Mouse (Mus musculus): ENCODE data around the gene Tpsg1. TPM values are rescaled to one million over a fixed set of nuclear protein-coding genes. Genes with fewer than 3 reads are reported as not detected.

The Tpsg1 gene
- not detected in 2 replicates for polyA plus RNA-seq (2011; ENCODE audit: insufficient read depth, insufficient read length, low read depth, missing spikeins)

DNA sequence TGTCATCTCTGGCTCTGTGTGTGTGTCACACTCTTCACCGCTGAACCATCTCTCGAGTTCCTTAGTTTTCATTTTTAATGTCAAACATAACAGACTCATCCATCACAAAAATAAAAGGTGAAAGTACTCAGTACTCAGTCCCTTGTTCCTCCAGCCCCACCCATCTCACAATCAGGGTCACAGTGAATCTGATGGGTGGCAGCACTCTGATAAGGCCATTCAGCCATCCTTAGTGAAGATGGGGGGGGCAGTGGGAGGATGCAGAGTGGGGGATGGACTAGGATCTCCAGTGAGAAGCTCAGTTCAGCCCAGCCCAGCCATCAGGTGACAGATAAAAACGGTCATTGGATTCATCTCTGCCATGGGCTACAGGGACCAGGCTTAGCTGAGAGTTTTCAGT is at the start of gene Tpsg1:
Gene Tpsg1, plus strand, starts transcription at position 301 of the 400 bp plus-strand sequence.
- Histone ChIP-seq H3K9ac (ENCODE audit: low read depth, poor library complexity, severe bottlenecking) (no peak within 1 kb of the TSS), H3K36me3 (ENCODE audit: control insufficient read depth, insufficient read depth, low read length, poor library complexity, severe bottlenecking) (no peaks in the 10 kb centered on the region)
- TF ChIP-seq POLR2A (IDR thresholded peaks at IDR 0.05; ENCODE audit: insufficient read depth, low read length): no peak
- TF ChIP-seq CTCF (IDR thresholded peaks at IDR 0.05; ENCODE audit: low read depth, low read length): no peak
- no peak for TF ChIP-seq EP300 (IDR thresholded peaks at IDR 0.05; ENCODE audit: insufficient read depth, low read depth, low read length)

DNA sequence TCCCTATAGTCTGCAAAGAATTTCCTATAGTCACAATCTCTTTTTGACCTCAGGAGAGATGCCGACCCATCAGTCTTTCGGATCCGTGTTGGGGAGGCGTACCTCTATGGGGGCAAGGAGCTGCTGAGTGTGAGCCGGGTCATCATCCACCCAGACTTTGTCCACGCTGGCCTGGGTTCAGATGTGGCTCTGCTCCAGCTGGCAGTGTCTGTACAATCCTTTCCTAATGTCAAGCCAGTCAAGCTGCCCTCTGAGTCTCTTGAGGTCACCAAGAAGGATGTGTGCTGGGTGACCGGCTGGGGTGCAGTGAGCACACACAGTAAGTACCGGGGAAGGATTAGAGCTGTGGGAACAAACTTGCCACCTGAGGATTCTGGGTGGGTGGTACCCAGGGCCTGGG is 48.3 kb upstream of the Tpsg1 start:
- Histone ChIP-seq H3K4me1 (ENCODE audit: control insufficient read depth, insufficient read depth, low read length) (no peaks in the 10 kb centered on the region), H3K4me3 (ENCODE audit: low read depth, low read length) (no peak overlapping the region), H3K9me3 (replicated peaks; ENCODE audit: control insufficient read depth, insufficient read depth, low read length, poor library complexity, severe bottlenecking) (no peaks in the 10 kb centered on the region), H3K27me3 (ENCODE audit: control insufficient read depth, insufficient read depth, low read length, poor library complexity, severe bottlenecking) (no peaks in the 10 kb centered on the region), H3K9ac (ENCODE audit: low read depth, poor library complexity, severe bottlenecking) (no peak overlapping the region), H3K36me3 (ENCODE audit: control insufficient read depth, insufficient read depth, low read length, poor library complexity, severe bottlenecking) (no peaks in the 10 kb centered on the region), H3K27ac (ENCODE audit: insufficient read depth, low read length) (no peak overlapping the region)
- TF ChIP-seq POLR2A (IDR thresholded peaks at IDR 0.05; ENCODE audit: insufficient read depth, low read length): no peak
- TF ChIP-seq CTCF (IDR thresholded peaks at IDR 0.05; ENCODE audit: low read depth, low read length): no peak
- TF ChIP-seq EP300 (IDR thresholded peaks at IDR 0.05; ENCODE audit: insufficient read depth, low read depth, low read length): no peak

More for the DNA sequence above, at the start of gene Tpsg1:
- Histone ChIP-seq H3K4me1 (ENCODE audit: control insufficient read depth, insufficient read depth, low read length) (no peaks in the 10 kb centered on the region), H3K9me3 (replicated peaks; ENCODE audit: control insufficient read depth, insufficient read depth, low read length, poor library complexity, severe bottlenecking) (no peaks in the 10 kb centered on the region), H3K4me3 (ENCODE audit: low read depth, low read length) (no peak within 1 kb of the TSS), H3K27me3 (ENCODE audit: control insufficient read depth, insufficient read depth, low read length, poor library complexity, severe bottlenecking) (no peaks in the 10 kb centered on the region), H3K27ac (ENCODE audit: insufficient read depth, low read length) (no peak within 1 kb of the TSS)

DNA sequence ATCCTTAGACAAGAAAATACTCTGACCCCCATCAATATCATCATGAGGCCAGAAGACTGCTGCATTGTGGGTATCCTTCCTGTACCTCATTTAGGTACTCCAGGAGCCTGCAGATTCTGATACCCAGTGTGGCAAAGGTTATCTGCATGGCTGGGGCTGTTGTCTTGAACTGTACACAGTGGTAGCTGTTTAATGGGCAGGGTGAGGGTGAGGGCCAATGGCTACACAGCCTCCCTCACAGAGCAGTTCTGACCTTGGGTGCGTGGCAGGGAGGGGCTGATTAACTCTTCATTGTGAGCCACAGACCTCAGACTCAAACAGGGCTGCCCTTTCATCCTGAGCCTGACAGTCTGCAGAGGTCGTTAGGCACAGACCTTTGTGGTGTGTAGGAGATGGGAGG is 46.1 kb upstream of the Tpsg1 start:
- Histone ChIP-seq H3K4me1 (ENCODE audit: control insufficient read depth, insufficient read depth, low read length) (no peaks in the 10 kb centered on the region), H3K4me3 (ENCODE audit: low read depth, low read length) (no peak overlapping the region), H3K9ac (ENCODE audit: low read depth, poor library complexity, severe bottlenecking) (no peak overlapping the region), H3K27ac (ENCODE audit: insufficient read depth, low read length) (no peak overlapping the region), H3K36me3 (ENCODE audit: control insufficient read depth, insufficient read depth, low read length, poor library complexity, severe bottlenecking) (no peaks in the 10 kb centered on the region), H3K9me3 (replicated peaks; ENCODE audit: control insufficient read depth, insufficient read depth, low read length, poor library complexity, severe bottlenecking) (no peaks in the 10 kb centered on the region), H3K27me3 (ENCODE audit: control insufficient read depth, insufficient read depth, low read length, poor library complexity, severe bottlenecking) (no peaks in the 10 kb centered on the region)
- no peak for TF ChIP-seq EP300 (IDR thresholded peaks at IDR 0.05; ENCODE audit: insufficient read depth, low read depth, low read length)

DNA sequence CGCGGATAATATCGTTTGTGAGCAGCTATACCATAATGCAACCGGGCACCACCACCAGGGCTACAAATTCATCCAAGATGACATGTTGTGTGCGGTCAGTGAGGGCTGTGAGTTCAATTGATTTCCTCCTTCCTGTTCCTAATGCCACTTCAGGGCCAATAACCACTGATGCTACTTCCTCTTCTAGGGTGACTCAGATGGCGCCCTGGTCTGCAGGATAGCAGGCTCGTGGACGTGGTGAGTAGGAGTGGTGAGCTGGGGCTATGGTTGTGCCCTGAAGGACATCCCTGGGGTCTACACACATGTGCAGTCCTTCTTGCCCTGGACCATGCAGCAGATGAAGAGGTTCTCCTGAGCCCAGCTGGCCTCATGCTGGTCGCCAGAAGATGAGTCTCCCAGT is 36.8 kb upstream of the Tpsg1 start:
- no peaks in the 10 kb centered on the region for H3K36me3 ChIP-seq (ENCODE audit: control insufficient read depth, insufficient read depth, low read length, poor library complexity, severe bottlenecking)
- no peaks in the 10 kb centered on the region for H3K4me1 ChIP-seq (ENCODE audit: control insufficient read depth, insufficient read depth, low read length)
- H3K9me3 ChIP-seq (replicated peaks; ENCODE audit: control insufficient read depth, insufficient read depth, low read length, poor library complexity, severe bottlenecking): no peaks in the 10 kb centered on the region
- no peak overlapping the region for H3K9ac ChIP-seq (ENCODE audit: low read depth, poor library complexity, severe bottlenecking)
- no peak overlapping the region for H3K4me3 ChIP-seq (ENCODE audit: low read depth, low read length)
- H3K27me3 ChIP-seq (ENCODE audit: control insufficient read depth, insufficient read depth, low read length, poor library complexity, severe bottlenecking): no peaks in the 10 kb centered on the region
- H3K27ac ChIP-seq (ENCODE audit: insufficient read depth, low read length): no peak overlapping the region
- TF ChIP-seq CTCF (IDR thresholded peaks at IDR 0.05; ENCODE audit: low read depth, low read length): no peak
- no peak for TF ChIP-seq EP300 (IDR thresholded peaks at IDR 0.05; ENCODE audit: insufficient read depth, low read depth, low read length)
- no peak for TF ChIP-seq POLR2A (IDR thresholded peaks at IDR 0.05; ENCODE audit: insufficient read depth, low read length)

DNA sequence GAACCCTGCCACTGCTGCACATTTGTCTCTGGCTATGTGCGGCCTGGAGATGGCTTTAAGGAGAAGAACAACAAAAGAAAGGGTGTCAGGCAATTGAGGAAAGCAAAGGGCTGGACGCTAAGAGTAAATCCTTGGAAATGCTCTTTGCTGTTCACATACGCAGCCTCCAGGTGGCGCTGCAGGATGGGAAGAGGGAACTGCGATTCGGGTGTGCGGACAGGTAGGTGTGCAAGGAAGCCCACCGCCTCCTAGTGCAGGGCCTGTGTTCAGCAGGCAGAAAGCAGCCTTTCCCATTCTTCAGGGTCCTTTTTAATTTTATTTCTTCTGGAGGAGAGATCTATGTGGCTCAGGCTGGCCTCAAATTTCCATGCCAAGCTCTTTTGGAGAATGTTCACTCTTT is 35.1 kb upstream of the Tpsg1 start:
- no peak overlapping the region for H3K4me3 ChIP-seq (ENCODE audit: low read depth, low read length)
- H3K4me1 ChIP-seq (ENCODE audit: control insufficient read depth, insufficient read depth, low read length): no peaks in the 10 kb centered on the region
- TF ChIP-seq POLR2A (IDR thresholded peaks at IDR 0.05; ENCODE audit: insufficient read depth, low read length): no peak
- no peak for TF ChIP-seq EP300 (IDR thresholded peaks at IDR 0.05; ENCODE audit: insufficient read depth, low read depth, low read length)
- peak; percentile 100 for TF ChIP-seq CTCF (IDR thresholded peaks at IDR 0.05; ENCODE audit: low read depth, low read length)
- no peak overlapping the region for H3K9ac ChIP-seq (ENCODE audit: low read depth, poor library complexity, severe bottlenecking)
- no peaks in the 10 kb centered on the region for H3K36me3 ChIP-seq (ENCODE audit: control insufficient read depth, insufficient read depth, low read length, poor library complexity, severe bottlenecking)
- H3K27me3 ChIP-seq (ENCODE audit: control insufficient read depth, insufficient read depth, low read length, poor library complexity, severe bottlenecking): no peaks in the 10 kb centered on the region
- H3K27ac ChIP-seq (ENCODE audit: insufficient read depth, low read length): no peak overlapping the region
- H3K9me3 ChIP-seq (replicated peaks; ENCODE audit: control insufficient read depth, insufficient read depth, low read length, poor library complexity, severe bottlenecking): no peaks in the 10 kb centered on the region

DNA sequence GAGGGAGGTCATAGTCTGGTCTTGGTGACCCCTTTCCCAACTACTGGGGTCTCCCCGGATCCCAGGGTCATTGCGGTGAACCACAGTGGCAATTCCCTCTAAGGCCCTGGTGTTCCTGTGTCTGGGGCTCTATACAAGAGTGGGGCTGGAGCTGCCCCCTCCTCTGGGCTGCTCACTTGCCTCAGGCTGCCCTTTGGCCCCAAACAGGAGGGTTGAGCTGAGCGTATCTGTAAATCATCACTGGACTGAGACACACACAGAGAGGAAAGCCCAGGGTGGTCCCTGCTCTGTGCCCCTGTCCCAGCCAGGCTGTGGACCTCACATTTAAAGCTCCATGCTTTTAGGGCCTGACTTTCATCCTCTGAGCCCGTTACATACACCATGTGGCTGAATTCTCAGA is 30.9 kb upstream of the Tpsg1 start:
- no peaks in the 10 kb centered on the region for H3K4me1 ChIP-seq (ENCODE audit: control insufficient read depth, insufficient read depth, low read length)
- no peaks in the 10 kb centered on the region for H3K27me3 ChIP-seq (ENCODE audit: control insufficient read depth, insufficient read depth, low read length, poor library complexity, severe bottlenecking)
- H3K9ac ChIP-seq (ENCODE audit: low read depth, poor library complexity, severe bottlenecking): no peak overlapping the region
- no peak overlapping the region for H3K4me3 ChIP-seq (ENCODE audit: low read depth, low read length)
- no peak for TF ChIP-seq CTCF (IDR thresholded peaks at IDR 0.05; ENCODE audit: low read depth, low read length)
- no peak overlapping the region for H3K27ac ChIP-seq (ENCODE audit: insufficient read depth, low read length)
- no peaks in the 10 kb centered on the region for H3K36me3 ChIP-seq (ENCODE audit: control insufficient read depth, insufficient read depth, low read length, poor library complexity, severe bottlenecking)
- H3K9me3 ChIP-seq (replicated peaks; ENCODE audit: control insufficient read depth, insufficient read depth, low read length, poor library complexity, severe bottlenecking): no peaks in the 10 kb centered on the region

All from ES-Bruce4 (cell line).